Mouse (Mus musculus) cortical plate, adult 2 months (tissue): ENCODE data around the gene Slc16a13. TPM values are rescaled to one million over a fixed set of nuclear protein-coding genes. Genes with fewer than 3 reads are reported as not detected.

Experiments used
- H3K27ac ChIP-seq: fragments of 200-500 bp; 2 replicates; pipeline ENCODE4 v1.5.1; 2012; ENCODE audit warnings: low read length, control low read depth, inconsistent platforms; ENCODE audit not compliant: insufficient read depth
- H3K4me1 ChIP-seq: fragments of 200-500 bp; 2 replicates; pipeline ENCODE4 v1.6.1; 2011; ENCODE audit warnings: low read length; ENCODE audit not compliant: control insufficient read depth, insufficient read depth
- H3K4me3 ChIP-seq: fragments of 200-500 bp; 2 replicates; pipeline ENCODE4 v1.5.1; 2011; ENCODE audit warnings: mild to moderate bottlenecking, low read length, control low read depth; ENCODE audit not compliant: insufficient read depth
- CTCF ChIP-seq: fragments of 200-500 bp; IDR thresholded peaks from 2 replicates; pipeline ENCODE4 v1.5.1; 2011; ENCODE audit warnings: mild to moderate bottlenecking, control low read depth, low read length; ENCODE audit not compliant: insufficient read depth; ENCODE audit errors: extremely low read depth
- POLR2A ChIP-seq: fragments of 200-500 bp; IDR thresholded peaks from 2 replicates; pipeline ENCODE4 v1.6.1; 2011; ENCODE audit warnings: mild to moderate bottlenecking, low read length, control low read depth; ENCODE audit not compliant: insufficient read depth; ENCODE audit errors: extremely low read depth
- polyA plus RNA-seq: library from polyadenylated mRNA; depleted of rRNA; stranded (reverse); fragments of >200 nt; gene quantifications from 2 replicates; pipeline ENCODE4 v1.2.3, GENCODE M21; 2012

The Slc16a13 gene
- polyA plus RNA-seq, 1 experiment: 6.2 TPM

- Histone ChIP-seq H3K4me1 (no peaks in the 10 kb centered on the region), H3K27ac (no peak overlapping the region), H3K4me3 (no peak overlapping the region)
- TF ChIP-seq POLR2A (no peak), CTCF (peak; percentile 65)
Measured at GRCm38 (mm10) chr11:70247136-70247845, 26.4 kb upstream of the Slc16a13 start.

GRCm38 (mm10) chr11:70242591-70242990, 21.7 kb upstream of the Slc16a13 start:
- Histone ChIP-seq H3K4me3 (no peak overlapping the region), H3K4me1 (no peaks in the 10 kb centered on the region), H3K27ac (no peak overlapping the region)
- no peak for TF ChIP-seq POLR2A
- TF ChIP-seq CTCF: no peak

- Histone ChIP-seq H3K27ac (peak within 1 kb of the TSS; percentile 87), H3K4me3 (peak within 1 kb of the TSS; percentile 84)
Measured at GRCm38 (mm10) chr11:70239541-70240279, 18.8 kb upstream of the Slc16a13 start, which contains the start of the genes Gm21988 and Rnasek. Gene Gm21988, minus strand, starts transcription at chr11:70239830. Gene Rnasek, minus strand, starts transcription at chr11:70239842.

GRCm38 (mm10) chr11:70238591-70239440, 18.0 kb upstream of the Slc16a13 start:
- Histone ChIP-seq H3K27ac (peak overlapping the region; percentile 87), H3K4me3 (peak overlapping the region; percentile 84), H3K4me1 (0 out of 2 replicates have a peak, but pooled peaks cover 3% of the 10 kb centered on the region)
- TF ChIP-seq CTCF: no peak
- TF ChIP-seq POLR2A: no peak

More at GRCm38 (mm10) chr11:70239541-70240279, 18.8 kb upstream of the Slc16a13 start, which contains the start of the genes Gm21988 and Rnasek:
- TF ChIP-seq CTCF: no peak
- TF ChIP-seq POLR2A: peak; percentile 91
- H3K4me1 ChIP-seq: 0 out of 2 replicates have a peak, but pooled peaks cover 3% of the 10 kb centered on the region

- H3K4me3 ChIP-seq: peak within 1 kb of the TSS; percentile 84
- peak within 1 kb of the TSS; percentile 87 for H3K27ac ChIP-seq
- 0 out of 2 replicates have a peak, but pooled peaks cover 3% of the 10 kb centered on the region for H3K4me1 ChIP-seq
- TF ChIP-seq POLR2A (peak; percentile 95), CTCF (peak; percentile 36; the same call in 1 of the 2 replicates)
Measured at GRCm38 (mm10) chr11:70237457-70238167, 16.7 kb upstream of the Slc16a13 start, which contains the start of gene 0610010K14Rik. Gene 0610010K14Rik, minus strand, starts transcription at chr11:70237914.

GRCm38 (mm10) chr11:70236717-70237116, 15.9 kb upstream of the Slc16a13 start:
- TF ChIP-seq POLR2A (no peak), CTCF (no peak)

GRCm38 (mm10) chr11:70235254-70235900, 14.5 kb upstream of the Slc16a13 start:
- Histone ChIP-seq H3K27ac (no peak overlapping the region), H3K4me1 (0 out of 2 replicates have a peak, but pooled peaks cover 3% of the 10 kb centered on the region), H3K4me3 (no peak overlapping the region)
- TF ChIP-seq POLR2A (no peak), CTCF (no peak)

More at GRCm38 (mm10) chr11:70236717-70237116, 15.9 kb upstream of the Slc16a13 start:
- Histone ChIP-seq H3K4me3 (peak overlapping the region; percentile 84; the same call in 1 of the 2 replicates), H3K4me1 (0 out of 2 replicates have a peak, but pooled peaks cover 3% of the 10 kb centered on the region), H3K27ac (no peak overlapping the region)

- H3K27ac ChIP-seq: 0 out of 2 replicates have a peak overlapping the region, but pooled peaks have one; percentile 18
- H3K4me3 ChIP-seq: no peak overlapping the region
- TF ChIP-seq CTCF (no peak), POLR2A (no peak)
- H3K4me1 ChIP-seq: 0 out of 2 replicates have a peak, but pooled peaks cover 3% of the 10 kb centered on the region
Measured at GRCm38 (mm10) chr11:70234497-70234896, 13.6 kb upstream of the Slc16a13 start.
